Mouse (Mus musculus) T-helper 2 cell (primary cell): Measurements from ENCODE around the gene Ascl1.

Experiments
- in situ Hi-C: fragments of 300-600 bp; cut with MboI, MseI; formaldehyde crosslinking; loops from one replicate; pipeline ENCODE4 v1.15.1; 2025; ENCODE audit warnings: high pct_unique_total_duplicates

Ascl1 gene

DNA sequence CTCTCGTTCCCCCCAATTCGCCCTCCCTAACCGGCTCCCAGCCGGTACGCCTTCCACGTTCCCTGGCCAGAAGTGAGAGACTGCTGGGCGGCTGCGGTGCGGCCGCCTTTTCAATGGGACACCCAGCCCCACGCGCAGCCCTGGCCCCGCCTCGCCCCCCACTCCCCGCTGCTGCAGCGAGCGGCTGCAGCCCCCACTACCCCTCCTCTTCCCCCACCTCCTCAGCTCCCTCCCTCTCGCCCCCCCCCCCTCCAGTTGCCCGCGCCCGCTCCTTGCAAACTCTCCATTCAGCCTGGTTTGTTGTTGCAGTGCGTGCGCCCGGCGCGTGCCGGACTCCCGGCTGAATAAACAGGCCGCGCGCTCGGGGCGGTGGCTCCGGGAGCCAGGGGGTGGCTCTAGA is at the start of gene Ascl1:
Gene Ascl1, minus strand, starts transcription at position 85 of the 400 bp plus-strand sequence.
- in situ Hi-C loops, result no loop called here

DNA sequence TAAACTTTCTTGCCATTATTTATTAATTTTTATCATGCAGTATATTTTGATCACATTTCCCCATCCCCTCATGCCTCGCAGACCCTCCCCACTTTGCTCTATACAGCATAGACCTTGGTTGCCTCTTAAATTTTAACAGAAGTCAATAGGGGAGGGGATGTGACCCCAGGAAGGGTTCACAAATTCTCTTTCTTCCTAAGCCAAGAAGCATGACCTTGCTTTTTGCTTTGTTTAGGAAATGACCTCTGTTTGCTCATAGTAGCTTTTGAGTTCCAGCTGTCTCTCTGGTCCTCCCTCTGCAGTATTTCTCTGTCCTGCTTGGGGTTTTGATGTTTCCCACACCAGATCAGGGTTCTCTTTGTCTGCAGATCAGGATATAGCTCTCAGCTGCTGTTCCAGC is 40.7 kb upstream of the Ascl1 start:
- in situ Hi-C loops, result no loop called here

DNA sequence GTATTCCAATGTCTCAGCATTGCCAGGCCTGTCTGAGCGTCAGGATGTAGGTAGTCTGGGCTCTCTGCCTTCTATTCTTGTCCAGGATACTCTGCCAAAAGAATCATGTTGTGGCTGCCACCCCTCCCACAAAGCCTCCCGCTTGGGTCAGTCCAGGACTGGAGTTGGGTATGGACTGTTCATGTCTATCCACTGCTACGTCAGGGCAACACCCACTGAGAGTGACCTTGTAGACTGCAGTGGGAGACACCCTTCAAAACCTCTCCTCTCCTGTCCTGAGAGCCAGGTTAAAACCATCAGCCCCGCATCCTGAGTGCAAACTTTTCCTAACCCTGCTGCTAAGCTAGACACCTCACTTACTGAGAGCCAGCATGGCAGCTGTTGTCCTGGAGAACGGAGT is 28.2 kb upstream of the Ascl1 start, which contains the start of gene Pah:
Gene Pah, plus strand, starts transcription at position 150 of the 400 bp plus-strand sequence.
- in situ Hi-C loops, result no loop called here

DNA sequence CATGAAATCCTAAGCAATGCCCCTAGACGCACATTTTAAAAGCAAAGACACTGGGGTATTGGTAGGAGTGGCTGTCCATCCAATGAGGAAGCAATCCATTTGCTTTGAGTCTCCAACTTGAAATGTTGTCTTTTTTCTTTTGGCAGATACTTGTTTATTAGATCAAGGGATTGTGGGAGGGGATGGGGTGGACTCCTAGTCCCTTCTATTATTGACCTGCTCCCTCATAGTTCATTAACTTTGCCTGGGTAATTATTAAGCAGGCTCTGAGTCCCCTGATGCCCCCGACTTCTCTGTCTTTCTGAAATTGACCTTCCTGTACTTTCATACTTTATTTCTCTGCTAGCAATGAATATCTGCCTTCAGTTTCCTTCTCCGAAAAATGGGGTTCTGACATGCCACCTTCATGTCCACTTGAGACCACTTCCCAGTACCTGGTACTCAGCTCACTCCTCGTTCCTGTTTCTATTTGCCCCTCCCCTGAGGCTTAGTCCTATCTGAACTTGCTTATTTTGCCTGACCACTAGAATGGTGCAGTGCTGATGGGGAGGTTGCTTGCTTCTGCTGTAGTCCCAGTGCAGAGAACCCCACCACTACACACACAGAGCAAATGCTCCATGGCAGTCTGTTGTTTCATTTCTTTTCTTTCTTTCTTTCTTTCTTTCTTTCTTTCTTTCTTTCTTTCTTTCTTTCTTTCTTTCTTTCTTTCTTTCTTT is 27.1 kb upstream of the Ascl1 start:
- in situ Hi-C loops, result no loop called here

DNA sequence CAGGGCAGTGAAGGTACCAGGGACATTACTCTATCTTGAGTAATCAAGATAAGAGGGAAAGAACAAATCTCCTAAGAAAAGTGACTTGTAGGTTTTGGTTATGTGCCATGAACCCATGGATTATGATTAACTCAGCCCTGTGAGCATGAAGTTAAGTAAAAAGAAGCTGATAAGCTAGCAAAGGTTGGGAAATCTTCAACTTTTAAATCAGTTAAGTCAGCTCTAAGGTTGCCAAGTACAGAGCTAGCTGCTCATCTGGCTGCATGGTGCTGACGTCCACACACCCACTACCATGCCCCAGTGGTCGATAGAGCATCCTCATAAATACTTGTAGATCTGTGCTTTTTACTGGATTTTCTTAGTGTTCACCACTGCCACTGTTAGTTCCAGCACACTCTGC is 25.1 kb upstream of the Ascl1 start:
- in situ Hi-C loops, result no loop called here

DNA sequence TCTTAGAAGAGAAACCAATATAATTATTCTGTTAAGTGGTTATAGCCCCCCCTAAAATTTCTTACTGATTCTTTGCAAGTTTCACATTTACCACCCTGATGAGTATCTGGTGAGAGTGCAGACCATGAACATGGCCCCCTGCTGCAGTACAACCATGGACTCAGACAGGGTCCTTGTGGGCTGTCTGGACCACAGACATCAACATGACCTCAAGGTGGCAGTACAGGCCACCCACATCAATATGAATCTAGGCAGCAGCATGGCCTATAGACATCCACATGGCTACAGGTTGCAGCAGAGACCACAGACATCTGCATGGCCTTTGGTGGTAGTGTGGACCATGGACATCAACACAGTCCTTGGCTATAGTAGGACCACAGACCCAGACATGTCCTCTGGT is 19.6 kb upstream of the Ascl1 start:
- in situ Hi-C loops, result no loop called here

DNA sequence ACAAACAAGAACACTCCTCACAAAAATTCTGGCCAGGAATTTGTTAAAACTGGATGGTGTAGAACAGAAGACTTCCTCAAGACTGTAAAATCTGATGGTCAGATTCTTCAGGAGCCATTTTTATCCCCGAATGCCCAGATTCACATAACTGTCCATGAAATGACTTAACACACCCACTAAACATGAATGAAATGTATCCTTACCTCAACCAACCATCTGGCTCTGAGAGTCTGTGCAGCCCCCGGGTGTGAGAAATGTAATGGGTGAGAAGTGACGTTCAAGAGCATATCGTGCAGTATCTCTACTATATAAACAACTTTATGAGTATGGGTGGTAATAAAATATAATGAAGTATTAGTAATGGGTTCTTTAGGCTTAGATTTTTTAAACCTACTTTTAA is 15.1 kb upstream of the Ascl1 start:
- in situ Hi-C loops, result loop anchor here (5.0 to 10.0 kb wide), 2 partner anchors 384 to 481 kb away; no protein-coding TSS in a partner anchor

DNA sequence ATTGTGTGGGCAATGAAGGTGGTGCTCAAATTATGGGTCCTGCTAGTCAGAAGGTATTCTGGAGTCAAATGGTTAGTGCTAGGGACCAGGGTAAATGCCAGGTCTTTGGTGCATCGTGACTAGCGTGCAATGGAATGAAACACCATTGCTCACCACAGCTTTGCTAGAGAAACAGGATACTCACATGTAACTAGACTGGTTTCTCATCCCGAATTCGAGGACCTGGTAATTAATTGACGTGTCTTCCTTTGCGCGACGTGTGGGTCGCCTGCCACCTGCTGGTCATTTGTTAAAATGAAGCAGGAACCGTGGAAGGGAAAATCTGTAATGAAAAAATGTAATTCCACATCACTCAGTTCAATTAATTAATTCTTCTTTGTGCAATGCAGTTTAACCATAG is 10.5 kb upstream of the Ascl1 start:
- in situ Hi-C loops, result loop anchor here (5.0 to 10.0 kb wide), 2 partner anchors 107 to 379 kb away; no protein-coding TSS in a partner anchor

DNA sequence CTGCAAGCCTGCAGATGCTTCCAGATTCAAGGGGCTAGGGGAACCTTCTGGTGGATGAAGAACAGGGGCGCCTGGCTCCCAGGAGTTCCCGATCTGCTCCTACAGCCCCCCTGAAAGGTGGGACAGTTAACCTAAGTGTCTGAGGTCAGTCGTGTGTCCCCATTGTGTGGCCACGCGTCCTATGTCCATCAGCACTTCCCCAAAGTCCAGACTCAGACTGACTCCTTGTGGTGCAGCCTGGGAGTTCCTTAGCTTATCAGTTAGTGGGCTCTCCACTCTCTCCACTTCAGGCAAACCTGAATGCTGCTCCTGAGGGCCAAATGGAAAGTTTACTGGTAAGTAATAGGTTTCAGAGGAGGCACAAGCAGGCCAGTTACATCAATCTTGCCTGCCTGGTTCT is 8.8 kb upstream of the Ascl1 start:
- in situ Hi-C loops, result loop anchor here (5.0 to 10.0 kb wide), 2 partner anchors 105 to 377 kb away; no protein-coding TSS in a partner anchor

DNA sequence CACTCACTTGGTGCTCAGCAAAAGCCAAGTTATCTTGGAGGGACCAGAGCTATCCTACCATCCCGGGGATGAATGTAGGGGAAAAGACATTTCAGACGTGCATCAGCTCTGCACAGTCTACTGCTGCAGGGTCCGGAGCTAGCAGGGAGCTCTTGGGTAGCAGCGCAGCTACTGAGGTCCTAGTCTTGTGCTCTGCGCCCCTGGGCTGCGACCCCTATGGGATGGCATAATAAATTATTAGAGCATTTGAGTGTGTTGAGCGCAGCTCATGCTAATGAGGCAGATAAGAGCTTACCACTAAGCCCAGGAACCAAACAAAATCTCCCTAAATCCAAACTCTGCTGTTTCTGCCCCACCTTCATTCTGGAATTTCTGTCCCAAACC is 8.2 kb upstream of the Ascl1 start:
- in situ Hi-C loops, result loop anchor here (5.0 to 10.0 kb wide), 2 partner anchors 104 to 377 kb away; no protein-coding TSS in a partner anchor

DNA sequence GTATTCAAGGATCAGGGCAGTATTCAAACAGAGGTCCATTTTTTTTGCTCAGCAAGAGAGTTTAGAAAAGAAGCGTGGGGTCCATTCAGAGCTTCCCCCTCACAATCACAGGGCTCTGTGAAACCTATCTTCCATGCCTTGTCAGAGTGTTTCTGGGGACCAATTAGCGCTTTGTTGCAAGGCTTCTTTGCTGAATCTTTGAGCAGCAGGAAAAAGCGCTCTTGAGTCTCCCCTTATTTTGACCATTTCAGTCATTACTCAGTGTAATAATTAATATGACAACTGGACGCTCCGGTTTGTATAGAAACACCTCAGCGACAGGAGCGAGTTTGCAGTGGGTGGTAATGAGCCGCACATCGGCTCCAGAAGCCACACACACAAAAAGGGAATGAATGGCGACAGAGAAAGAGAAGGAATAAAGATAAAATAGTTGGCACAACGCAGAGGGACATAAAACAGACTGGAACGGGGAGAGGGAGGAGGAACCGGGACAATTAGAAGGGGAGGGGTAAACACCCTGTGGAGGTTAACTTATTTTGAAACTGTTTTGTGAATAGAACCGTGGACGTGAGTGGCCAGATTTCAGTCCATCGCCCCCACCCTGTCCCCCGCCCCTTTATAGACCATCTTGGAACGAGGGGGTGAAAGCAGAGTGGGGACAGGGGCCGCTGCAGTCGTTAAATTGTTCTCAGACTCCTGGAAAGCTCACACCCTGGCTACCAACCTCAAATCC is 7.6 kb upstream of the Ascl1 start:
- in situ Hi-C loops, result loop anchor here (5.0 to 10.0 kb wide), 2 partner anchors 104 to 376 kb away; no protein-coding TSS in a partner anchor

DNA sequence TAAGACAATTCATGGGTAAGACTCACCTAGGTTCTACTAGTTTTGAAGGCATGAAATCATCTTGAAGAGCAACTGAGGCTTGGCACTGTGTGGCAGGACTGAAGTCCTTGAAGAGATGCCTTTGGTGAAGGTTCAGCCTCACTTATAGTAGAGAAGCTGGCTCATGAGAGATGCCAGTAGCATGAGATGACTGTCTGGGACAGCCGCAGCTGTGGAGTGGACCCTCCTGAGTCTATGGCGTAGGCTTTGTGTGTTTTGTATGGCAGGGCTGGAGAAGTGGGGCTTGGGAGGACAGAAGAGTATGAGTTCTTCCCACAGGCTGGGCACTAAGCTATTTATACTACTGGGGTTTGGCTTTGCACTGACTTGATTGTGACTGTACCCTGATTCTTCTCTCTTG is 3.6 kb upstream of the Ascl1 start:
- in situ Hi-C loops, result no loop called here

DNA sequence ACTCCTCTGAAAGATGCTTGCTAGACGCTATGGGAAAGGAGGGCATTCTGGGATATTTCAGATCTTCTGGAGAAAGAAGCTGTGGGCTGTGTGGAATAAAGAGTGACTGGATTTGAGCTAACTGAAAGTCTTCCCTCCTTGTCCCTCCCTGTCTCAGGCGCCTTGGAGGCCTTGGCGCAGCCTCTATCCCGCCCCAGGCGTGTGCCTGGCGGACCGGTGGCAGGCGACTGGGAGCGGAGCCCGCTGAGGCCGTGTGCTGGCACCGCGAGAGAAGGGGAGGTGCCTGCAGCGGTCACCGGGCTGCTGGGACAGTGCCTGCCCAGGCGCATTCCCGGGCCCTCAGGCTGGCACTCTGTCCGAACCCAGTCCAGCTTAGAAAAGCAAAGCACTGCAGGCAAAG is 1.1 kb upstream of the Ascl1 start:
- in situ Hi-C loops, result no loop called here

DNA sequence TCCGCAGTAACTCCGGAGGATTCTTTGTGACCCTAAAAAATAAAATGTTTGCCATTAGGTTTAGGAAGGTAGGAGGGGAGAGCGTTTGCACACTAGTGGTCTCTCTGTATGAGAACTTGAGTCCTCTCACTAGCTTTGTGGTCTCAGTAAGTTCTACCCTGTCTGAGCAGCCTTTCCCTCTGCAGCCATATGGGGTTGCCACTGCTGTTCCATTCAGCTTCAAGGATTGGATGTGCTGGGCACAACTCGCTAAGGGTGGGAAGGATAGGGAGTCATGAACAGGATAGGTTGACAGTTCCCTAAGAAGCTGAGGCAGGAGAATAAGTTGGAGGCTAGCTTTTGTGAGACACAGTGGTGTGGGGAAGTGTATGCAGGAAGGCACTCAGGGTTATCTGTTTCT is 716 bp upstream of the Ascl1 start:
- in situ Hi-C loops, result no loop called here

DNA sequence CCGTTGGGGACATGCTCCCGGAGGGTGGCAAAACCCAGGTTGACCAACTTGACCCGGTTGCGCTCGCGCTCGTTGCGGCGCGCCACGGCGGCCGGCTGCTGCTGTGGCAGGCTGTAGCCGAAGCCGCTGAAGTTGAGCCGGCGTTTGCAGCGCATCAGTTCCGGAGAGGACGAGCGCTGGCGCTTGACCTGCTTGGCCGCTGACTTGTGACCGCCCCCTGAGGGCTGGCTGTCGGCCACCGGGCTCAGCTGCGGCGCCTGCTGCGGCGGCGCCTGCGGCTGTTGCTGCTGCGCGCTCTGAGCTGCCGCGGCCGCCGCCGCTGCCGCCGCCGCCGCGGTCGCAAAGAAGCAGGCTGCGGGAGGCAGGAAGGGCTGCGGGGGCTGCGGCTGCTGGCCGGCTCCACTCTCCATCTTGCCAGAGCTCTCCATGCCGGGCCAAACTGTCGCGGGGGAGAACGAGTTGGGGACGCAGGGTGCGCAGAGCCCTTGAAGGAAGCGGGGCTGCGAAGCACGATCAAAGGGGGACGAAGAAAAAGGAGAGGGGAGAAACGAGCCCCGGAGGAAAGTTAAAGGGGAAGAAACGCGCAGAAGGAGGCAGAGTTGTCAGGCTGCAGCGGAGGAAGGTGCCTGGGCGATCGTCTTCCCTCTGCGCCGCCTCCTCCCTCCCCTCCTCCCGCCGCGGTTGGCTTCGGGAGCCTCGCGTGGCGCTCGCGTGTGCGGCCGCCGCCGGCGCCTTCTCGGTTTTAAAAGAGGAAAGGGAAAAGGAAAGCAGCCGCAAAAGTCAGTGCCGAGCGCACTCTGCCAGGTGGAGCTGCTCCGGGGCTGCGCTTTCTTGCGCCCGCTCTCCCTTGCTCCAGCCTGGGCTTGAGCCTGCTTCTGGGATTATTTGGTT is 554 bp downstream of the Ascl1 start:
- in situ Hi-C loops, result no loop called here

DNA sequence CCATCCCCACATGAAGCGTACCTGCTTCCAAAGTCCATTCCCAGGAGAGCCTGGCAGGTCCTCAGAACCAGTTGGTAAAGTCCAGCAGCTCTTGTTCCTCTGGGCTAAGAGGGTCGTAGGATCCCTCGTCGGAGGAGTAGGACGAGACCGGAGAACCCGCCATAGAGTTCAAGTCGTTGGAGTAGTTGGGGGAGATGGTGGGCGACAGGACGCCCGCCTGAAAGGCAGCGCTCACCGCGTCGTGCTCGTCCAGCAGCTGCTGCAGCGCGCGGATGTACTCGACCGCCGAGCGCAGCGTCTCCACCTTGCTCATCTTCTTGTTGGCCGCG is 1.2 kb downstream of the Ascl1 start:
- in situ Hi-C loops, result no loop called here

DNA sequence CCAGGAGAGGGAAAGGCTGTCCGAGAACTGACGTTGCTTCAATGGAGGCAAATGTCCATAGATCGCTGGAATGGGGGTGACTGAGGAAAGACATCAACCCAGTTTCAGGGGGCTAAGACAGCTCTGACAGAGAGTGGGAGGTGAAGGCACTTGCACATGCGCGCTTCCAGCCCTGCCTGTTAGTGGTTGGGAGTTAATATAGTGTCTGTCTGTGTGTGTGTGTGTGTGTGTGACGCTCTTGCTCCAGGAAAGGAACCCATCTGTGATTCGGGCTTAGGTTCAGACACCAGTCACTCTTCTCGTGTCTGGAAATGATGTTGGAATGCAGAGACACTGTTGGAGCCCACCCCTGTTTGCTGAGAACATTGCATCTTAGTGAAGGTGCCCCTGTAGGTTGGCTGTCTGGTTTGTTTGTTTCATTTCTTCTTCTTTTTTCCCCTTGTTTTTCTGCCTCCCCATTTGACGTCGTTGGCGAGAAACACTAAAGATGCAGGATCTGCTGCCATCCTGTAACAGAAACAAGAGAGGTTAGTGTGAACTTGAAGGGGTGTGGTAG is 1.9 kb downstream of the Ascl1 start:
- in situ Hi-C loops, result no loop called here

DNA sequence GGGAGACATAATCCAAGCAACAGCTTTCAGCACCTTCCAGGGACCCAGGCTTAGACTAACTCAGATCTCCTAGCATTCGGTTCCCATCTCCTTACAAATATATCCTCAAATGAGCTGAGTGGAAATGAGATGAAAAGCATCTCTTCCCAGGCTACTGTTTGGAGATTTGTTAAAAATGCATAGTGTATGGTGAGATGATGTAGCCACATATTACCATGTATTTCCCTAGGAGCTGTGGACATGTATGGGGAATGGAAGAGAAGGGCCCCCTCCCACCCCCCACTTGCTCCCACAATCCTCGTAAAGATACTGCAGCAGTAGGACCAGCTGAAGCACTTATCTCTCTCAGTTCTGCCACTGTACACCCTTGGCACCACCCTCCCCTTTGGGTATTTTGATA is 3.1 kb downstream of the Ascl1 start:
- in situ Hi-C loops, result no loop called here

DNA sequence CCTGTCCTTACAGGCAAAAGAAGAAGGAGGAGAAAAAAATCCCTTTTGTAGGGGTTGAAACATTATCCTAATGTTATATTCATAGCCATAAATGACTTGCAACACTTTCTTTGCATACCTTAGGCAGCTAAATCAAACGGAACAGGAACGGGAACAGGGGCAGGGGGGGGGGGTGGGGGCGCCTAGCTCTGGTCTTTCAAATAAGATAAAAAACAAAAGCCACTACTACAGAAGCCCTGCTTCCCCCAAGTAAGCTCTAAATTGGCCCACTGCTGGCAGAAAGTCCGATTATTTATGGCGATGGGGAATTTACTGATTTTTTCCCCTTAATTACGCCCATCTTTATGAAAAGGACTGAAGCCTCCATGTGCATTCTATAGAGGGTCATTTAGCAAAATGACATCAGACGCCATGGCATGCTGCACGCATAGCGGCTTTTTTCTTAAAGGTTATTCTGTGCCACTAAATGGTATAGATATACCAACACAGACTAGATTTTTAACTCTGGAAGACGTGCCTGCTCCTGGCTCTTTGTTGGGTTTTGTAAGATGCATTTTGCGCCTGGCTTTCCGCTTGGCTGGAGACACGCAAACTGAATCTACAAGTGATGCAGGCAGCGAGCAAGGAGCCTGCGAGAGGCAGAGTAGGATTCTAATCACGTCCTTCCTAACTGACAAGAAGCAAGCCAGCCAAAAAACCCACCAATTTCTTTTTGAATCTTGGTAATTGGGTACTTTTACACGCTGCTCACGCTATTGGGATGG is 4.0 kb downstream of the Ascl1 start:
- in situ Hi-C loops, result loop anchor here (10.0 kb wide), 1 partner anchor 285 kb away; no protein-coding TSS in a partner anchor

DNA sequence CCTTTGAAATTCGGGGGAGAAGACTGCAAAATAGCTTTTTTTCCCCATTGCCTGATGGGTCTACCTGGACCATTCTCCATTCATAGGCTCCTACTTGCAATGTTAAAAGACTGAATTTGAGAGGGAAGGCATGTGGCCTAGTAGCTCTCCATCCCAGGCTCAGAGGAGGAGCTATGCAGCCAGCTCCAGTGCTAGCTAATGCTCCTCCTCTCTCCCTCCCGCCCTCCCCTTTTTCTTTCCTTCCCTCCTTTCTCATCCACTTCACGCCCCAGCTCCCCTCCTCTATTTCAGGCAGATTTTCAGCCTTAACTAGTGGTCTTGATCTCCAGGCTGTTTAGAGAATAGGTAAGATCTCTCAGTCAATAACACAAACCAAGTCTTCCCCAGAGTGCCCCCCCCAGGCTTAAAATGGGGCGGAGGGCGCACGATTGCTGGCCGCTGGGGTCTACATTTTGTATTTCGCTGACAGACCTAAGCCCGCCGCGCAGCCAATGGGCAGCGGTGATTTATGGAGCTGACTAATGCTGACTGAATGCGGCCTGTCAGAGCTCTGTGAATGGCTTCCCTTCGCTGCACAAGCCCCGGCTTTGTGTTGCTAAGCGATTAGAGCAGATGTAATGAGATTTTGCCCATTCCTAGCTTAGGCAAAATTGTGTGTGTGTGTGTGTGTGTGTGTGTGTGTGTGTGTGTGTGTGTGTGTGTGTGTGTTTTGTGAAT is 4.9 kb downstream of the Ascl1 start:
- in situ Hi-C loops, result loop anchor here (10.0 kb wide), 1 partner anchor 286 kb away; no protein-coding TSS in a partner anchor
